Mouse (Mus musculus) intestine, postnatal 0 days (tissue): ENCODE results near the gene Prkaa2. TPM values are rescaled to one million over a fixed set of nuclear protein-coding genes. Genes with fewer than 3 reads are reported as not detected.

Source experiments
- ATAC-seq: fragments of 200-750 bp; cut with Nextera tagmentation; 2 replicates; pipeline ENCODE4 v1.8.0; 2017; ENCODE audit warnings: mild to moderate bottlenecking, moderate TSS enrichment, moderate library complexity
- H3K27ac ChIP-seq: fragments of 300-500 bp; sonication (generic); 2 replicates; pipeline ENCODE4 v1.5.1; 2014; ENCODE audit warnings: mild to moderate bottlenecking, low read depth, low read length, moderate library complexity
- H3K27me3 ChIP-seq: fragments of 300-500 bp; sonication (generic); replicated peaks from 2 replicates; pipeline ENCODE4 v1.6.1; 2014; ENCODE audit warnings: low read length, mixed read lengths; ENCODE audit not compliant: control insufficient read depth, insufficient read depth
- H3K36me3 ChIP-seq: fragments of 300-500 bp; sonication (generic); 2 replicates; pipeline ENCODE4 v1.6.1; 2014; ENCODE audit warnings: mild to moderate bottlenecking, moderate library complexity; ENCODE audit not compliant: control insufficient read depth, insufficient read depth
- H3K4me1 ChIP-seq: fragments of 300-500 bp; sonication (generic); replicated peaks from 2 replicates; pipeline ENCODE4 v1.6.1; 2014; ENCODE audit warnings: antibody characterized with exemption, low read length, mixed read lengths; ENCODE audit not compliant: control insufficient read depth, insufficient read depth
- H3K4me2 ChIP-seq: fragments of 300-500 bp; sonication (generic); replicated peaks from 2 replicates; pipeline ENCODE4 v1.6.1; 2014; ENCODE audit warnings: low read depth, mild to moderate bottlenecking, moderate library complexity
- H3K4me3 ChIP-seq: fragments of 300-500 bp; sonication (generic); 2 replicates; pipeline ENCODE4 v1.5.1; 2014; ENCODE audit warnings: low read depth, low read length
- H3K9ac ChIP-seq: fragments of 300-500 bp; sonication (generic); 2 replicates; pipeline ENCODE4 v1.6.1; 2014; ENCODE audit warnings: mild to moderate bottlenecking, low read depth, low read length
- H3K9me3 ChIP-seq: fragments of 300-500 bp; sonication (generic); 2 replicates; pipeline ENCODE4 v1.6.1; 2016; ENCODE audit warnings: mixed run types; ENCODE audit not compliant: control insufficient read depth
- CTCF ChIP-seq: sonication (generic); IDR thresholded peaks from 2 replicates; pipeline ENCODE4 v1.5.1; 2016; ENCODE audit warnings: low read depth, mild to moderate bottlenecking, control low read depth, antibody characterized with exemption, moderate library complexity
- WGBS: fragments of 180-500 bp; shearing (Covaris S2); extraction: QIAGEN DNeasy Blood & Tissue Kit; methylation state at CpG from one replicate; pipeline ENCODE4 v1.1.7; 2014; 5-methylcytosine and 5-hydroxymethylcytosine counted together
- polyA plus RNA-seq: library from polyadenylated mRNA; unstranded; fragments of >200 nt; fragmentation: Nextera tagmentation; extraction: Ambion mirVana; gene quantifications from 2 replicates; pipeline ENCODE4 v1.2.1, GENCODE M21; 2015

Gene Prkaa2
- polyA plus RNA-seq, 1 experiment from 2014 or later = 10.2 TPM

GRCm38 (mm10) chr4:105131756-105132314 is 22.1 kb upstream of the Prkaa2 start:
- Histone ChIP-seq H3K36me3 (no peaks in the 10 kb centered on the region), H3K9ac (no peak overlapping the region), H3K27ac (no peak overlapping the region), H3K4me3 (no peak overlapping the region), H3K4me1 (no peaks in the 10 kb centered on the region), H3K27me3 (no peaks in the 10 kb centered on the region), H3K4me2 (no peak overlapping the region), H3K9me3 (no peaks in the 10 kb centered on the region)
- WGBS = 76% methylated on average over 9 of the region's 9 CpGs
- no peak for TF ChIP-seq CTCF
- no peak for ATAC-seq

- no peak overlapping the region; the same call in 1 of the 2 replicates for H3K4me2 ChIP-seq
- no peaks in the 10 kb centered on the region for H3K36me3 ChIP-seq
- no peak overlapping the region for H3K4me3 ChIP-seq
- no peaks in the 10 kb centered on the region for H3K9me3 ChIP-seq
- ATAC-seq = no peak
- H3K4me1 ChIP-seq = no peaks in the 10 kb centered on the region
- H3K27ac ChIP-seq = no peak overlapping the region
- H3K9ac ChIP-seq = no peak overlapping the region
- H3K27me3 ChIP-seq = no peaks in the 10 kb centered on the region
- WGBS = 33% methylated on average over 7 of the region's 7 CpGs
- TF ChIP-seq CTCF = no peak
Measured at GRCm38 (mm10) chr4:105129212-105129611, 19.5 kb upstream of the Prkaa2 start.

GRCm38 (mm10) chr4:105122429-105122828 is 12.7 kb upstream of the Prkaa2 start:
- ATAC-seq = peak; percentile 45; the same call in 1 of the 2 replicates
- peak; percentile 82 for TF ChIP-seq CTCF
- no peak overlapping the region for H3K9ac ChIP-seq
- no peaks in the 10 kb centered on the region for H3K36me3 ChIP-seq
- H3K4me1 ChIP-seq = peaks cover 2% of the 10 kb centered on the region; the same call in 1 of the 2 replicates
- H3K9me3 ChIP-seq = no peaks in the 10 kb centered on the region
- no peak overlapping the region for H3K27ac ChIP-seq
- no peak overlapping the region for H3K4me3 ChIP-seq
- WGBS = 42% methylated on average over 8 of the region's 8 CpGs
- no peaks in the 10 kb centered on the region for H3K27me3 ChIP-seq
- no peak overlapping the region for H3K4me2 ChIP-seq

GRCm38 (mm10) chr4:105121081-105121480 is 11.4 kb upstream of the Prkaa2 start:
- H3K27ac ChIP-seq = no peak overlapping the region
- no peak overlapping the region for H3K4me2 ChIP-seq
- ATAC-seq = no peak
- no peaks in the 10 kb centered on the region for H3K9me3 ChIP-seq
- H3K9ac ChIP-seq = no peak overlapping the region
- no peaks in the 10 kb centered on the region for H3K36me3 ChIP-seq
- H3K27me3 ChIP-seq = no peaks in the 10 kb centered on the region
- H3K4me1 ChIP-seq = peaks cover 2% of the 10 kb centered on the region; the same call in 1 of the 2 replicates
- TF ChIP-seq CTCF = no peak
- no peak overlapping the region for H3K4me3 ChIP-seq
- WGBS = 83% methylated on average over 6 of the region's 6 CpGs

GRCm38 (mm10) chr4:105113468-105113867 is 3.8 kb upstream of the Prkaa2 start:
- Histone ChIP-seq H3K4me2 (no peak overlapping the region), H3K4me1 (peaks cover 5% of the 10 kb centered on the region; the same call in 1 of the 2 replicates), H3K36me3 (no peaks in the 10 kb centered on the region), H3K4me3 (no peak overlapping the region), H3K27me3 (no peaks in the 10 kb centered on the region), H3K27ac (peak overlapping the region; percentile 50), H3K9ac (no peak overlapping the region), H3K9me3 (no peaks in the 10 kb centered on the region)
- no peak for TF ChIP-seq CTCF
- no peak for ATAC-seq
- WGBS = 80% methylated on average over 3 of the region's 3 CpGs

- no peaks in the 10 kb centered on the region for H3K9me3 ChIP-seq
- H3K27ac ChIP-seq = peak overlapping the region; percentile 50
- H3K27me3 ChIP-seq = no peaks in the 10 kb centered on the region
- peak; percentile 29; the same call in 1 of the 2 replicates for ATAC-seq
- no peak overlapping the region for H3K4me3 ChIP-seq
- TF ChIP-seq CTCF = no peak
- no peak overlapping the region for H3K4me2 ChIP-seq
- no peak overlapping the region for H3K9ac ChIP-seq
- WGBS = 34% methylated on average over 5 of the region's 5 CpGs
- no peaks in the 10 kb centered on the region for H3K36me3 ChIP-seq
- H3K4me1 ChIP-seq = peaks cover 5% of the 10 kb centered on the region; the same call in 1 of the 2 replicates
Measured at GRCm38 (mm10) chr4:105113042-105113441, 3.4 kb upstream of the Prkaa2 start.
